Mouse (Mus musculus) limb, embryonic 11.5 days (tissue): ENCODE results near the gene Dhrs7b. TPM values are rescaled to one million over a fixed set of nuclear protein-coding genes. Genes with fewer than 3 reads are reported as not detected.

Source experiments
- ATAC-seq: fragments of 200-750 bp; cut with Nextera tagmentation; 2 replicates; pipeline ENCODE4 v1.8.0; 2017; ENCODE audit warnings: low read depth; ENCODE audit not compliant: insufficient number of reproducible peaks, low FRiP score, low TSS enrichment
- DNase-seq: peaks from one replicate; pipeline ENCODE4 v3.0.0-alpha.2; 2015; ENCODE audit warnings: low spot score
- H3K27ac ChIP-seq: fragments of 300-500 bp; sonication (generic); replicated peaks from 2 replicates; pipeline ENCODE4 v1.5.1; 2014; ENCODE audit warnings: low read depth, mild to moderate bottlenecking, low read length
- H3K27me3 ChIP-seq: fragments of 300-500 bp; sonication (generic); 2 replicates; pipeline ENCODE4 v1.6.1; 2014; ENCODE audit warnings: mild to moderate bottlenecking, low read length, mixed read lengths; ENCODE audit not compliant: control insufficient read depth, insufficient read depth
- H3K36me3 ChIP-seq: fragments of 300-500 bp; sonication (generic); 2 replicates; pipeline ENCODE4 v1.6.1; 2014; ENCODE audit warnings: mild to moderate bottlenecking, low read length, moderate library complexity, mixed read lengths; ENCODE audit not compliant: control insufficient read depth, insufficient read depth
- H3K4me1 ChIP-seq: fragments of 300-500 bp; sonication (generic); 2 replicates; pipeline ENCODE4 v1.6.1; 2014; ENCODE audit warnings: low read length, mixed read lengths; ENCODE audit not compliant: control insufficient read depth, insufficient read depth
- H3K4me2 ChIP-seq: fragments of 300-500 bp; sonication (generic); 2 replicates; pipeline ENCODE4 v1.6.1; 2014; ENCODE audit warnings: low read depth, mild to moderate bottlenecking, moderate library complexity; ENCODE audit not compliant: severe bottlenecking
- H3K4me3 ChIP-seq: fragments of 300-500 bp; sonication (generic); 2 replicates; pipeline ENCODE4 v1.5.1; 2014; ENCODE audit warnings: low read depth, low read length
- H3K9ac ChIP-seq: fragments of 300-500 bp; sonication (generic); 2 replicates; pipeline ENCODE4 v1.6.1; 2014; ENCODE audit warnings: mild to moderate bottlenecking, low read length
- H3K9me3 ChIP-seq: fragments of 300-500 bp; sonication (generic); 2 replicates; pipeline ENCODE4 v1.6.1; 2016; ENCODE audit warnings: low read length; ENCODE audit not compliant: control insufficient read depth
- WGBS: fragments of 180-500 bp; shearing (Covaris S2); extraction: QIAGEN DNeasy Blood & Tissue Kit; methylation state at CpG from one replicate; pipeline ENCODE4 v1.1.7; 2014; 5-methylcytosine and 5-hydroxymethylcytosine counted together
- polyA plus RNA-seq: library from polyadenylated mRNA; unstranded; fragments of >200 nt; fragmentation: Nextera tagmentation; extraction: Ambion mirVana; gene quantifications from 2 replicates; pipeline ENCODE4 v1.2.1, GENCODE M21; 2014

Dhrs7b gene
- polyA plus RNA-seq, 1 experiment from 2014 or later: 25.2 TPM

DNA sequence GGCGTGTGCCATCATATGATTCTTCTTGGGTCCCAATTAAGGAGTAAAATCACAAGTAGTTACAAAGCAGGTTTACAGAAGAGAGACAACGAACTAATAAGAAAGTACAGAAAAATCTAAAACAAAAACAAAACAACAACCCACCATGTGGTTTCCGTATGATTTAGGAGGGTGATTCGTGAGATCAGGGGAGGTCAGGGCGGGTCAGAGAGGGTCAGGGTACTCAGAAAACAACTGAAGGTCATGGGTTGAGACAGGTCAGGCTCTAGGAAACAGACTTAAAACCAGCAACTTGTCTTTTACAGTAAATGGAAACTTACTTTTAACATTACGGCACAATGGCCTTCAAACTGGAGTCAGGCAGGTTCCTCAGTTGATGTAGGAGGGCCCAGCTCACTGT, 59.9 kb downstream of the Dhrs7b start:
- H3K27me3 ChIP-seq: no peaks in the 10 kb centered on the region
- WGBS: 55% methylated on average over 6 of the region's 6 CpGs
- no peak overlapping the region for H3K4me3 ChIP-seq
- H3K27ac ChIP-seq: no peak overlapping the region
- no peak for DNase-seq
- no peaks in the 10 kb centered on the region for H3K36me3 ChIP-seq
- H3K9me3 ChIP-seq: no peaks in the 10 kb centered on the region
- no peaks in the 10 kb centered on the region for H3K4me1 ChIP-seq
- H3K9ac ChIP-seq: no peak overlapping the region
- no peak for ATAC-seq
- no peak overlapping the region for H3K4me2 ChIP-seq

DNA sequence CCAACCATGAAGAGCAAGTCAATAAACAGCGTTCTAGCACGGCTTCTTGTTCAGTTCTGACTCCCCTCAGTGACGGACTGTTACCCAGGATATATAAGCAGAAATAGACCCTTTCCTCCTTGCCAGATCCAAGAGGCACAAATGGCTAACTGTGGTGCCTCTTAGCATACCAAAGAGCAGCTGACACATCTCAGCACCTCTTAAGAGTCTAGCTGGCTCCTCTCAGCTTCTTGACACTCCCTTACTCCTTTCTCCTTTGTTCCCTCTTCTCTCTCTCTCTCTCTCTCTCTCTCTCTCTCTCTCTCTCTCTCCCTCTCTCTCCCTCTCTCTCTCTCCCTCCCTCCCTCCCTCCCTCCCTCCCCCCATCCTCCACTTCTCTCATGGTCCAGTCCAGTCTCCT, 60.3 kb downstream of the Dhrs7b start:
- Histone ChIP-seq H3K4me2 (no peak overlapping the region), H3K27ac (no peak overlapping the region), H3K27me3 (no peaks in the 10 kb centered on the region), H3K4me1 (no peaks in the 10 kb centered on the region; the same call in 1 of the 2 replicates), H3K4me3 (no peak overlapping the region), H3K9ac (no peak overlapping the region), H3K9me3 (no peaks in the 10 kb centered on the region), H3K36me3 (no peaks in the 10 kb centered on the region)
- ATAC-seq (no peak), DNase-seq (no peak)
- WGBS: 56% methylated on average over 3 of the region's 3 CpGs

DNA sequence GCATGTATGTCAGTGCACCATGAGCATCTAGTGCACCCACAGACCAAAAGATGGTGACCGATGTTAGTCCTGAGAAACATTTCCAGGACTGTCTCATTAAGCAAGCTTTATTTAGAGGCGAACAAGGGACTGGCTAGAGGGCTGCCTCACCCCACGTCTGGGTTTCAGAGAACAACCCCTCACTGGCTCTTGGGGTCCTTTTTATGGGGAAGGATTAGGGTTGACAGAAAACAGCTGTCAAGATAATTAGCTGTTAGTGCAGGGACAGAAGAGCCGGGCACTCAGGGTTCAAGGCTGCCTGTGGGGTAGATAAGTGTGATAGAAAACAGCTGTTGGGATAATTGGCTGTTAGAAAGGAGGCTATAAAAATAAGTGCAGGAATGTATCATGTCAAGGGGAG, 65.5 kb downstream of the Dhrs7b start:
- DNase-seq (peak; percentile 71), ATAC-seq (peak; percentile 81)
- no peak overlapping the region for H3K4me2 ChIP-seq

DNA sequence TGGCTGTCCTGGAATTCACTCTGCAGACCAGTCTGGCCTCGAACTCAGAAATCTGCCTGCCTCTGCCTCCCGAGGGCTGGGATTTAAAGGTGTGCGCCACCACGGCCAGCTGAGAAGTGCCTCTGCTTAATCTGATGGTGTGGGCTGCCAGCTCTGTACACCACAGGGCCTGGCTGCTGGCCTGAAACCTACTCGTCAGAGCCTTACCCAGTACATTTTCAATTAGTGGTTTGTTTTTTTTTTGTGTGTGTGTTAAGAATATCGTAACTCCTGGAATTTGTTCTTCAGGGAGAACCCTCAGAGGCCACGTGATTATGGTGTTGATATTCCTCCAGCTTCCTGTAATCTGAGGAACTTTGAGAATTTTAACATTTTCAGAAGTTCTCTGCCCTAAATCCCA, 71.6 kb downstream of the Dhrs7b start:
- 75% methylated on average over 7 of the region's 7 CpGs for WGBS
- H3K4me2 ChIP-seq: no peak overlapping the region
- no peaks in the 10 kb centered on the region for H3K9me3 ChIP-seq
- no peak overlapping the region for H3K9ac ChIP-seq
- DNase-seq (no peak), ATAC-seq (no peak)
- H3K27ac ChIP-seq: no peak overlapping the region
- H3K4me1 ChIP-seq: peaks cover 8% of the 10 kb centered on the region; the same call in 1 of the 2 replicates
- no peaks in the 10 kb centered on the region for H3K27me3 ChIP-seq
- no peak overlapping the region for H3K4me3 ChIP-seq
- no peaks in the 10 kb centered on the region; the same call in 1 of the 2 replicates for H3K36me3 ChIP-seq

More for the DNA sequence above, 65.5 kb downstream of the Dhrs7b start:
- 4% methylated on average over 4 of the region's 4 CpGs for WGBS
- Histone ChIP-seq H3K27ac (no peak overlapping the region), H3K4me3 (no peak overlapping the region), H3K4me1 (peaks cover 9% of the 10 kb centered on the region), H3K27me3 (no peaks in the 10 kb centered on the region), H3K9ac (no peak overlapping the region), H3K9me3 (no peaks in the 10 kb centered on the region), H3K36me3 (no peaks in the 10 kb centered on the region)

DNA sequence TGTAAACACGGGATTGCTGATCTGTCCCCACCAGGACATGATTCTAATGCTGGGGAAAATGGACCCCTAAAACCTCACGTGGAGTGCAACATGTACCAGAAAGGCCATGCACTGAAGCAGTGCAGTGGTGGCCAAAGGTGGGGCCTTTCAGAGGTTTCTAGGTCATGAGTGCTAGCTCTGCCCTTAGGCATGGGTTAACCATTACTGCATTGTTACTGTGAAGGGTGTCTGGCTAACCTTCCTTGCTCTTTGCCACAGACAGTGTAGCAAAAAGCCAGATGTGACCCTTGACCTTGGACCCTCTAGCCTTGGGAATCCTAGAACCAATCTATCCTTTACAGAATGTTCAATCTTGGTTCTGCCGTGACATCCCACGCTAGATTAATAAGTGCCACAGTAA, 72.1 kb downstream of the Dhrs7b start:
- 41% methylated on average over 4 of the region's 4 CpGs for WGBS
- no peak for ATAC-seq

DNA sequence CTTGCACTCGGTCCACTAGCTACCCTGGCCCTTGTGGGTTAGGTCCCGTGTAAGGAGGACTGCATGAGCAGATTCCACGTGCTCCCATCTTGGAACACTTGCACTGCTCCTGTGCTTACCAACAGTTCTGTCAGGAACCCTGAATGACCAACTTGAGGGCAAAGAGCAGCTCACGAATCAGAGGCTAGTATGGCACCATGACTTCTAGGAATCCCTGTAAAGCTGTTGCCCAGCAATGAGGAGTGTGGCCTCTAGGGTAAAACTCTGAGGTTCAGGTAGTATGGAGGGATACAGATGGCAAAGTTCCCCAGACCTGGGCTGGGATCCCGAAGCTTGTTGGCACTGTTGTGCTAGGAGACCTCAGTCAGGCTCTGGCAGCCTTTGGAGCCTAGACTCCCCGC, 73.2 kb downstream of the Dhrs7b start:
- DNase-seq (no peak), ATAC-seq (no peak)
- Histone ChIP-seq H3K4me1 (0 out of 2 replicates have a peak, but pooled peaks cover 4% of the 10 kb centered on the region), H3K4me2 (no peak overlapping the region), H3K4me3 (no peak overlapping the region), H3K9ac (no peak overlapping the region), H3K36me3 (no peaks in the 10 kb centered on the region; the same call in 1 of the 2 replicates), H3K27me3 (no peaks in the 10 kb centered on the region), H3K9me3 (no peaks in the 10 kb centered on the region), H3K27ac (no peak overlapping the region)
- 87% methylated on average over 6 of the region's 6 CpGs for WGBS

More for the DNA sequence above, 72.1 kb downstream of the Dhrs7b start:
- H3K4me2 ChIP-seq: no peak overlapping the region
- H3K9me3 ChIP-seq: no peaks in the 10 kb centered on the region
- H3K27me3 ChIP-seq: no peaks in the 10 kb centered on the region
- no peak overlapping the region for H3K4me3 ChIP-seq
- no peak overlapping the region for H3K9ac ChIP-seq
- no peak overlapping the region for H3K27ac ChIP-seq
- peaks cover 4% of the 10 kb centered on the region; the same call in 1 of the 2 replicates for H3K4me1 ChIP-seq
- no peaks in the 10 kb centered on the region; the same call in 1 of the 2 replicates for H3K36me3 ChIP-seq
- no peak for DNase-seq

DNA sequence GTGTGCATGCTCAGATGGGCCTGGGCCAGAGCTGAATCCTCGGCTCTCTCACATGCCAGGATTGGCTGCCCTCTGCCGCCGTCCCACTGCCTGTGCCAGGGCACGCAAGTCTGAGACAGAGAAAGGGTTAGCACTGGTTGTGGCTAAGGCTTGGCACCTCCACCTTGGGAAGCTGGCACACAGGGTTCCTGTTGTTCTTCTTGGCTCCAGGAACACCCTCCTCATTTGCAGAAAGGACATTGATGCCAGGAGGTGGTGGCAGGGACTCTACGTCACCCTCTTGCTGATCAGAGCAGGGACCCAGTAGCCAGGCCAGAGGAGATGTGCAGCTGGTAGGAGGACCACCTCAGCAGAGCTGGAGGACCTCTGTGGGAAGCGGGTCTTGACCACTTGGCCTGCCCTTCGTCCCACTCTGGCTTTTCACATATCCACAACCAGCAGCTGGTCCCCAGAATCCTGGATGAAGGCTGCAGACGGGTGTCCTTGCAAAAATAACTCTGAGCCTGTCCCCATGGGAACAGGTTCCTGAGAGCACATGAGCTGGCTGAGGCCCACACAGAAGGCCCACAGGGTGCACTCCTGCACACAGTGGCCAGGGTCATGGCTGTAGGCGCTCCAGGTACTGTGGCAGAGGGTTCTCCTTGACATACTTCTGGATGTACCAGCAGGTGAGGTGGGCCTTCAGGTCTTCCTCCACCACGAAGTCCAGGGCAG, 75.1 kb downstream of the Dhrs7b start:
- no peaks in the 10 kb centered on the region for H3K27me3 ChIP-seq
- DNase-seq: no peak

DNA sequence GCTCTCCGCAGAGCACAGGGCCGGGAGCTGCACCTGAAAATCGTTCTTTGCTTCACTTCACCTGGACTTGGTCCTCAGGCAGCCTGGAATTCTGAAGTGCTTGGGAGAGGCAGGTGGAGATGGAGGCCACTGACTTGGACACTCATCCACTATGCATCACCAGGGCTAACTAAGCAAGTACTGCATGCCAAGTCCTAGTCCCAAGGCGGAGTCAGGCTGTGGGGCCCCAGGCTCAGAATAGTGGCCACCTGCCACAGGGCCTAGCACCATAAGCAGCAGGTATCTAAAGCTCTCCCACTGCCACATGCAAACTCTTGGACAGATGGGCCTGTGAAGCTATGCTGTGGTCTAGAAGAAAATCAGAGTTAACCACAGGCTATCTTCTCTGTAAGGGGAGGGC, 76.0 kb downstream of the Dhrs7b start:
- DNase-seq (no peak), ATAC-seq (no peak)
- 89% methylated on average over 4 of the region's 4 CpGs for WGBS
- H3K4me2 ChIP-seq: no peak overlapping the region
- H3K27ac ChIP-seq: no peak overlapping the region
- H3K9ac ChIP-seq: no peak overlapping the region
- H3K4me3 ChIP-seq: no peak overlapping the region
- no peaks in the 10 kb centered on the region for H3K27me3 ChIP-seq
- 0 out of 2 replicates have a peak, but pooled peaks cover 4% of the 10 kb centered on the region for H3K4me1 ChIP-seq
- no peaks in the 10 kb centered on the region for H3K9me3 ChIP-seq
- no peaks in the 10 kb centered on the region; the same call in 1 of the 2 replicates for H3K36me3 ChIP-seq

More for the DNA sequence above, 75.1 kb downstream of the Dhrs7b start:
- WGBS: 88% methylated on average over 10 of the region's 10 CpGs
- no peak overlapping the region for H3K4me3 ChIP-seq
- no peaks in the 10 kb centered on the region for H3K9me3 ChIP-seq
- ATAC-seq: no peak
- H3K27ac ChIP-seq: no peak overlapping the region
- no peak overlapping the region for H3K4me2 ChIP-seq
- no peaks in the 10 kb centered on the region; the same call in 1 of the 2 replicates for H3K36me3 ChIP-seq
- H3K9ac ChIP-seq: no peak overlapping the region
- H3K4me1 ChIP-seq: 0 out of 2 replicates have a peak, but pooled peaks cover 4% of the 10 kb centered on the region
